Mouse (Mus musculus): ENCODE data around the gene Cideb. TPM values are rescaled to one million over a fixed set of nuclear protein-coding genes. Genes with fewer than 3 reads are reported as not detected.

The Cideb gene
- 0.49 TPM in 1 of 2 replicates, not detected in the other for total RNA-seq (2017)

- ATAC-seq (ENCODE audit: extremely low read depth, insufficient number of reproducible peaks, low FRiP score, poor library complexity, severe bottlenecking) = no peak
These were observed at the start of gene Cideb for GRCm38 (mm10) chr14:55758363-55758784. Cideb (minus strand) TSS chr14:55758458.

DNA sequence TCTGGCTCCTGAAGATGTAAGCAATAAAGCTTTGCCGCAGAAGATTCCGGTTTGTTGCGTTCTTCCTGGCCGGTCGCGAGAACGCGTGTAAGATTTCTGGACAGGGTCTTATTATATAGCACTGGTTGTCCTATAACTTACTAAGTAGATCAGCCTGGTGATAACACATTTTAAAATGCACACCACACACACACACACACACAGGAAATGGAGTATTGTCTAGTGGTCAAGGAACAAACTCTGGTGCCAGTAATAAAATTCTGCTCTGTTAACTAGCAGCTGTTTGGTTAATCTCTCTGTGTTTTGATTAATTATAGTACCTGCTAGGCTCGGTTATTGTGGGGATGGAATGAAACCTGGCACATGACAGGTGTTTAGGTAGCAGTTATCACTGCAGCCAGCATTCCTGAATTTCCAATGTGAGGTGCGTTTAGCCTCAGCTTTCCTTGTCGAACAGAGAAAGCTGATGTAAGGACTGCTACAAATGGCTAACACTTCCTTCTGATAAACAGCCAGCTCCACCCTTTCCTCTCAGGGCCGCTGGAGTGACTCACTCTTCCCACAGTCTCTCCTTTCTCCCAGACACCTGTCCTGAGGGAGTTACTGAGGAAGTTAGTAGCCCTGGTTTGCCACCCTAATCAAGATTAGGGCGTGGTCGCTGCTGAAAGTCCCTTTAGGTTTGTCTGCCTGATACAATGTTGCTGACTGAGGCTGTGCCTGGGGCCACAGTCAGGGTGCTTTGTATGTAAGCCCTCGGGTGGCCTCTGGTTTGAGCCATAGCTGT is 37.3 kb upstream of the Cideb start:
- ATAC-seq (ENCODE audit: extremely low read depth, insufficient number of reproducible peaks, low FRiP score, poor library complexity, severe bottlenecking) = no peak

GRCm38 (mm10) chr14:55793946-55794345 is 35.7 kb upstream of the Cideb start:
- no peak for ATAC-seq (ENCODE audit: extremely low read depth, insufficient number of reproducible peaks, low FRiP score, poor library complexity, severe bottlenecking)

GRCm38 (mm10) chr14:55793461-55793860 is 35.2 kb upstream of the Cideb start:
- ATAC-seq (ENCODE audit: extremely low read depth, insufficient number of reproducible peaks, low FRiP score, poor library complexity, severe bottlenecking) = no peak

DNA sequence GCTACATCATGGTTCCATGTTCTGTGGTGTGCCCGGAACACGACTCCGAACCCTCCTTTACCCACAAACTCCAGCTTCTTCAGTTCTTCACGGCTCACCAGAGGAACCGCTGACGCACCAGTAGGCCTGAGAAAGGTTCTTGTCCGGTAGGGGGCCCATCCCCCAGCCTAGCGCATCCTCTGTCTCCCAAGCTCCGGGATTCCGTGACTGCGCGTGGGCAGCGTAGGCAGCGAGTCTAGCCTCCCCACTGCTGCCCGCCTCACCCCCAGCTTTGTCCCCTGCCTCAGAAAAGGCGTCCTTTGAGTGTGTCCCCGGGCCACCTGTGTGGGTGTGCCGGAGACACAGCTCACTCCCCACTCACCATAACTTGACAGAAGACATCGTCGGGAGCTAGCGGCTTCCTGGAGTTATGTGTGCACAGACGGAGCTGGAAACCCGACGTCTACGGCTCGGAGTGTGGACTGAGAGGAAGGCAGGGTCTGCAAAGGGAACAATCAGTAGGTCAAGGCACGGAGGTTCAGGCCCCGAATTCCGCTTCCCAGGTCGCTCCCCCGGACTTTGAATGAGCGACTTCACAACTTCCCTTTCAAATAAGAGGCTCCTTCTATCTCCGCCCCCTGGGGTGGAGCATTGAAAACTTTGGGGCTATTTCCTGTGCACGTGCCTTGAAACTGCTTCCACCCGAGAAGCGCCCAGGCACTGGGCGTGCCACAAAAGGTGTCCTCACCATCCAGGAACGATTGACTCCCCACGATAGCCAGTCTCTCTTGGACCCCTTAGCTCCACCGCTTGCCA is 30.2 kb upstream of the Cideb start, which contains the start of gene Ripk3:
Gene Ripk3, minus strand, starts transcription at position 610 of the 795 bp plus-strand sequence.
- peak; percentile 56 for ATAC-seq (ENCODE audit: extremely low read depth, insufficient number of reproducible peaks, low FRiP score, poor library complexity, severe bottlenecking)

DNA sequence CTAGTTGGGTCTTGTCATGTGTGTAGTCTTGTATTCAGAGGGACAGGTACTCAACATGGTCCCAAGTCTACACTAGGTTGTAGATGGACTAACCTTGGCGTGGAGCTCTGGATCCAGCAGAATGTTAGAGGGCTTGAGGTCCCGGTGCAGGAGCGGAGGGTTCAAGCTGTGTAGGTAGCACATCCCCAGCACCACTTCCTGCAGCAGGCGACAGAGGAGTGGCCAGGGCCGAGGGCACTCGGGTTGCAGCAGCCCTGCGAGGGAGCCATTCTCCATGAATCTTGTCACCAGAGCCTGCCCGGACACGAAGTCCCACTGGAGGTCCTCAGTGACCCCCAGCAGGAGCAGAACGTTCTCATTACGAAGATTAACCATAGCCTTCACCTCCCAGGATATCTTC is 29.5 kb upstream of the Cideb start:
- ATAC-seq (ENCODE audit: extremely low read depth, insufficient number of reproducible peaks, low FRiP score, poor library complexity, severe bottlenecking) = no peak

DNA sequence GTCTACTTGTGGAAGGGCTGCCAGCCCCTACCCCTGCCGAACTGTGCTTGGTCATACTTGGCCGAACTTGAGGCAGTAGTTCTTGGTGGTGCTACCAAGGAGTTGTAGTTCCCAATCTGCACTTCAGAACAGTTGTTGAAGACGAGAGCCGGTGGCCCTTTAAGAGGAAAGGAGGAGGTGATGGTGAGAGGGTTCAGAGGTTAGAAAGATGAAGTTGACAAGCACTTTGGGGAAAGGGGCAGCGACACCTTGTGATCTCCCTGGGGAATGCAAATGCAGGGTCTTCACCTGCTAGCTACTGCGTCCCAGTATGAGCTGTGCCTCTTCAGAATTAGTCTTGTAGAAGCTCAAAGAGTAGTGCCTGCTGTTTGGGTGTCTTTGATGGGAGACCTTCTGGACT is 26.9 kb upstream of the Cideb start:
- no peak for ATAC-seq (ENCODE audit: extremely low read depth, insufficient number of reproducible peaks, low FRiP score, poor library complexity, severe bottlenecking)

GRCm38 (mm10) chr14:55783958-55784235 is 25.6 kb upstream of the Cideb start, which contains the start of gene Adcy4:
Adcy4 (minus strand) TSS chr14:55784095.
- no peak for ATAC-seq (ENCODE audit: extremely low read depth, insufficient number of reproducible peaks, low FRiP score, poor library complexity, severe bottlenecking)

GRCm38 (mm10) chr14:55783171-55783957 is 25.1 kb upstream of the Cideb start:
- ATAC-seq (ENCODE audit: extremely low read depth, insufficient number of reproducible peaks, low FRiP score, poor library complexity, severe bottlenecking) = no peak

- no peak for ATAC-seq (ENCODE audit: extremely low read depth, insufficient number of reproducible peaks, low FRiP score, poor library complexity, severe bottlenecking)
These were observed 24.2 kb upstream of the Cideb start for GRCm38 (mm10) chr14:55782361-55782960.

- ATAC-seq (ENCODE audit: extremely low read depth, insufficient number of reproducible peaks, low FRiP score, poor library complexity, severe bottlenecking) = peak; percentile 82
These were observed 23.1 kb upstream of the Cideb start for GRCm38 (mm10) chr14:55781310-55781709.

- no peak for ATAC-seq (ENCODE audit: extremely low read depth, insufficient number of reproducible peaks, low FRiP score, poor library complexity, severe bottlenecking)
These were observed 22.5 kb upstream of the Cideb start for GRCm38 (mm10) chr14:55780736-55781135.

DNA sequence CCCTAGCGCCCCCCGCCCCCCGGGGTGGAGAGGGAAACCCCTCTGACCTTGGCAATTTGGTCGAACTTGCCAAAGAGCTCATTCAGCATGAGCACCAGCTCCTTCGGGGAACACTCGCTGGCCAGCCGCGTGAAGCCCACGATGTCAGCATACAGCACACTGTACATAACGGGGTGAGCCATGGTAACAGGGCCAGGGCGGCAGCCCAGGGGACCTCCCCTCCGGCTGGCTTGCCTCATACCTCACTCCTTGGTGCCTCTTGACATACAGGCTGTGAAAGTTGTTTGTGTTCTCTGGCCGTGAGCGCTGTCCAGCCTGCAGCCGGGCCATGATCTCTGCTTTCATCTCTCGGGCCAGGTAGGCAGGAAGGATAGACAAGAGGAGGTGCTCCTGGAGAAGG is 21.4 kb upstream of the Cideb start:
- ATAC-seq (ENCODE audit: extremely low read depth, insufficient number of reproducible peaks, low FRiP score, poor library complexity, severe bottlenecking) = no peak

- ATAC-seq (ENCODE audit: extremely low read depth, insufficient number of reproducible peaks, low FRiP score, poor library complexity, severe bottlenecking) = no peak
These were observed 20.4 kb upstream of the Cideb start for GRCm38 (mm10) chr14:55778686-55779085.

DNA sequence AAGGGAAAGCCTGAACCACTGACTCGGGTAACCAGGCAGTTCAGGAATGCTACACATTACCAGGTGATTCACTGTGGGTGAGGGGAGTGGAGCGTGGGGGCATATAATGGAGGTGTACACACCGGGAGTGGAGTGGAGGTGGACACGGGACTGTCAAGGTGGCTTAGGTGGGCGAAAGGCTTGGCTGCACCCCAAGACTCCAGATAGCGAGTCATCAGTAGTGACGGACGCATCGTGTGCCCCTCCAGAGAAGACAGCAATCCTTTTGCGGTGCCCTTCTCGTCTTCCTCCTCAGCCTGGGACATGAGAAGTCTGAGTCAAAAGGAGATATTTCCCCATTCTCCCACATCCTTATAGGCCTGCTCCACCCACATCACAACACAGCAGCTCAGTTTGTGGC is 19.5 kb upstream of the Cideb start:
- no peak for ATAC-seq (ENCODE audit: extremely low read depth, insufficient number of reproducible peaks, low FRiP score, poor library complexity, severe bottlenecking)

DNA sequence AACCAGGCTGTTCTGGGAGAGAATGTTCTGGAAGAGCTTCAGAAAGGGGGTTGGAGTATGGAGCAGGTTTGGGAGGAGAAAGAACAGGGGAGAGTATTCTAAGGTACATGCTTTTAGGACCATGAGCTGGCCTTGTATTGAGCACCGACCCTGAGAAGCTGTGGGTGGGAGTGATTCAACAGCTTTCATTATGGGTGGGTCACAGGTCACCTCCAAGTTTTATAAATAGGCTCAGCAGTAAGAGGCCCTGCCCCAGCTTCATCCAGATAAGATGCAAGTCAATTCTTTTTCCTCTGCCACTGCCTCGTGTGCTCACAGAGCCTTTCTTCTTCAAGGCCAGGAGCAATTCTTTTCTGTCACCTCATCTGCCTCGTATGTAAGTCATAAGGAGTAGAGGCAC is 18.9 kb upstream of the Cideb start:
- ATAC-seq (ENCODE audit: extremely low read depth, insufficient number of reproducible peaks, low FRiP score, poor library complexity, severe bottlenecking) = no peak

- no peak for ATAC-seq (ENCODE audit: extremely low read depth, insufficient number of reproducible peaks, low FRiP score, poor library complexity, severe bottlenecking)
These were observed 18.5 kb upstream of the Cideb start for GRCm38 (mm10) chr14:55776711-55777110.

DNA sequence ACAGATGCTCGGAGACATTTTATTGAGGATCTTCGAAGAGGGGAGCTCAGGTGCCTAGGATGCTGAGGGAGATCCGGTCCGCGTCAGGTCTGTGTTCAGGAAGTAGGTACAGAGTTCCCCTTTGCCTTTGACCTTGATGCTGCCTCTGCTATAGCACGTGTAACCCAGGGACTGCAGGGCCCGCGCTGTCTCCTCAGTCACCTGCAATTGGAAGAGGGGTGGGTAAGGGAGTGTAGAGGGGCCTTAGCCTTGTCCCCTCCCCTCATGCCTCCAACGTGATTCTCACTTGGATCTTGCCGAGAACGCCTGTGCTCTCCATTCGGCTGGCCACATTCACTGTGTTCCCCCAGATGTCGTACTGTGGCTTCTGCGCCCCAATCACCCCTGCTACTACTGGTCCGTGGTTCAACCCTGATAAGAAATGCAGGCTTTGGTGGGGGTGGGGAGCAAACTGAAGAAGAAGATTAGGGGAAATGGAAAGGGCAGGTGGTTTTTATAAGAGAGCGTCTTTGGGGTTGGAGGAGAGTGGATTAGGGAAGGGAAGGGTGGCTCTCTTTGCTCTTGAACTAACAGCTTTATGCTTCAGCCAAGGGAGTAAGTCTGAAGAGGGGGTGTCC is 10.9 kb upstream of the Cideb start:
- no peak for ATAC-seq (ENCODE audit: extremely low read depth, insufficient number of reproducible peaks, low FRiP score, poor library complexity, severe bottlenecking)

- no peak for ATAC-seq (ENCODE audit: extremely low read depth, insufficient number of reproducible peaks, low FRiP score, poor library complexity, severe bottlenecking)
These were observed 10.3 kb upstream of the Cideb start for GRCm38 (mm10) chr14:55768555-55768954.
